ENCODE assay signal across 17 mouse cellular contexts in the genomic region with DNA sequence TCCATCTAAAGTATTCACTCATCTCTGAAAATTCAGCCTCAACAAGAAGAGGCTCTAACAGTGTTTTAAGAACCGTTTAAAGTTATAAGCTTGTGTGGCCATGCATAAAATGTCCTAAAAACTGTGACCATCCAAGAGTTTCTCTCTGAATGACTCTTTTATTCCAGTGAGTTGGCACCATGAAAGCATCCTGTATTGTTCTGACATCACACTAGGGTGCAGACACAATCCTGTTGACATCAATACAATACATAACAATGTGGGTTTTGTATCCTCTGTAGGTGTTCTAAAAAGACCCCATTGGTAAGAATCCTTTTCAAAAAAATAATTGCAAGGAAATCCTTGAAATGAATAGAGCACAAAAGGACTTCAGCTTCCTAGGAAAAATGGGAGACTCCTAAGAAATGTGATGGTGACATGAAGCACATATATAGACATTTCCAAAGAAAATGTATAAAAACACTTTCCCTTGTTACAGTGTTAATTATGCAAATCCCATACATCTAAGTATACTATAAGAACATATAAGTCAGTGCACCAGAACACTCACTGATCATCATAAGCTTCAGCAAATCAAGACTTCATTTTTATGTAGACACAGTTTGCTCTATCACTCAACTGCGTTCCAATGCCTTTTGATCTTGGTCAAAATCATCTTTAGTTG.
DNase-seq lines count a peak whose midpoint lies in the region; ATAC-seq lines count a peak whose summit lies in the region.
"Had no signal": no experiment of that assay in that cellular context is flagged by ENCODE, and none has a peak within 500 bp of the region (broad histone marks: within the 10 kb centered on the region; RNA-seq: fewer than 3 reads in every experiment).

No protein-coding gene starts in this region.

- no peaks in the 10 kb centered on the region for H3K27me3 ChIP-seq in midbrain, embryonic 10.5 days (ENCODE audit: low read depth, poor library complexity, severe bottlenecking)
- no peaks in the 10 kb centered on the region for H3K27me3 ChIP-seq in midbrain, embryonic 15.5 days (replicated peaks)
- H3K27me3 ChIP-seq in hindbrain, embryonic 16.5 days (replicated peaks; ENCODE audit: control insufficient read depth, insufficient read depth, low read length): no peaks in the 10 kb centered on the region
- H3K27me3 ChIP-seq: intestine, embryonic 15.5 days; limb, embryonic 13.5 days had no signal

- no peak overlapping the region for H3K9ac ChIP-seq in midbrain, embryonic 15.5 days
- no peak overlapping the region for H3K9ac ChIP-seq in hindbrain, embryonic 16.5 days (ENCODE audit: low read depth, low read length)
- H3K9ac ChIP-seq: intestine, embryonic 15.5 days; limb, embryonic 13.5 days had no signal

- no peak overlapping the region for H3K4me2 ChIP-seq in midbrain, embryonic 15.5 days
- no peak overlapping the region for H3K4me2 ChIP-seq in hindbrain, embryonic 16.5 days (ENCODE audit: low read length)
- H3K4me2 ChIP-seq: heart, embryonic 11.5 days; intestine, embryonic 15.5 days; limb, embryonic 13.5 days had no signal

- peak overlapping the region; percentile 67 for H3K27ac ChIP-seq in midbrain, embryonic 10.5 days (replicated peaks)
- H3K27ac ChIP-seq in midbrain, embryonic 15.5 days: no peak overlapping the region
- no peak overlapping the region for H3K27ac ChIP-seq in hindbrain, embryonic 16.5 days (ENCODE audit: low read depth, low read length)
- H3K27ac ChIP-seq: intestine, embryonic 15.5 days; left cerebral cortex, adult 2 months; limb, embryonic 13.5 days had no signal

- ATAC-seq in midbrain, embryonic 15.5 days (replicated peaks): no peak
- peak; percentile 64 for ATAC-seq in hindbrain, embryonic 16.5 days
- no peak for ATAC-seq in erythroblast, adult 5-6 weeks (replicated peaks; ENCODE audit: low FRiP score, poor library complexity, severe bottlenecking)
- ATAC-seq: intestine, embryonic 15.5 days had no signal

- DNase-seq in midbrain, embryonic 10.5 days (ENCODE audit: low spot score): no peak
- peak; percentile 22 for DNase-seq in embryo, embryonic 9.5 days (ENCODE audit: extremely low spot score)
- peak; percentile 86 for DNase-seq in retina, postnatal 1 day
- no peak for DNase-seq in left cerebral cortex, postnatal 36 days (ENCODE audit: low spot score in 2 of 2)
- DNase-seq: adrenal gland, postnatal 25 days; cerebellum, adult 9-11 months; heart, postnatal 14 days; lung, postnatal 10 days; spleen, adult 18-20 months; thymus, adult 18-20 months had no signal

- no peaks in the 10 kb centered on the region for H3K36me3 ChIP-seq in midbrain, embryonic 10.5 days
- no peaks in the 10 kb centered on the region for H3K36me3 ChIP-seq in midbrain, embryonic 15.5 days (replicated peaks)
- H3K36me3 ChIP-seq in hindbrain, embryonic 16.5 days (ENCODE audit: control insufficient read depth, insufficient read depth, low read length): no peaks in the 10 kb centered on the region
- H3K36me3 ChIP-seq: intestine, embryonic 15.5 days; limb, embryonic 13.5 days had no signal

- WGBS in midbrain, embryonic 10.5 days: 17% methylated on average over 2 of the region's 2 CpGs
- 10% methylated on average over 2 of the region's 2 CpGs for WGBS in midbrain, embryonic 15.5 days
- WGBS in hindbrain, embryonic 16.5 days: 12% methylated on average over 2 of the region's 2 CpGs

- H3K4me1 ChIP-seq in midbrain, embryonic 10.5 days: peaks cover 18% of the 10 kb centered on the region
- no peaks in the 10 kb centered on the region for H3K4me1 ChIP-seq in midbrain, embryonic 15.5 days
- H3K4me1 ChIP-seq in hindbrain, embryonic 16.5 days (ENCODE audit: control insufficient read depth, insufficient read depth, low read depth, low read length): no peaks in the 10 kb centered on the region
- H3K4me1 ChIP-seq: intestine, embryonic 15.5 days; limb, embryonic 13.5 days had no signal

- no peak overlapping the region for H3K4me3 ChIP-seq in midbrain, embryonic 10.5 days
- H3K4me3 ChIP-seq in midbrain, embryonic 15.5 days: no peak overlapping the region
- H3K4me3 ChIP-seq in hindbrain, embryonic 16.5 days (ENCODE audit: low read length): no peak overlapping the region
- H3K4me3 ChIP-seq: intestine, embryonic 15.5 days; left cerebral cortex, adult 2 months; limb, embryonic 13.5 days had no signal

- intact Hi-C loops in left cerebral cortex, postnatal 36 days (cut with DNase I): no loop called here

- H3K9me3 ChIP-seq in midbrain, embryonic 10.5 days (replicated peaks): no peaks in the 10 kb centered on the region
- no peaks in the 10 kb centered on the region for H3K9me3 ChIP-seq in midbrain, embryonic 15.5 days
- H3K9me3 ChIP-seq in hindbrain, embryonic 16.5 days (ENCODE audit: control insufficient read depth, low read length): no peaks in the 10 kb centered on the region
- H3K9me3 ChIP-seq: intestine, embryonic 15.5 days; limb, embryonic 13.5 days had no signal

Comparison
In these comparisons a context has a peak if more than half of its experiments do, and no peak if none do; other contexts are left out.
1. DNase-seq: peak in embryo, embryonic 9.5 days (single experiment) and retina, postnatal 1 day (single experiment); none in midbrain, embryonic 10.5 days (single experiment) and left cerebral cortex, postnatal 36 days (0 of 2).